Mouse (Mus musculus) adrenal gland, adult (tissue): Measurements from ENCODE around the gene Tmem18.

Experiments
- DNase-seq, 2 experiments: peaks; one replicate each; pipeline ENCODE4 v3.0.0; 2022 to 2023; ENCODE audit warnings: low spot score in 1 of 2; ENCODE audit not compliant: inconsistent age in 2 of 2

Gene Tmem18

DNA sequence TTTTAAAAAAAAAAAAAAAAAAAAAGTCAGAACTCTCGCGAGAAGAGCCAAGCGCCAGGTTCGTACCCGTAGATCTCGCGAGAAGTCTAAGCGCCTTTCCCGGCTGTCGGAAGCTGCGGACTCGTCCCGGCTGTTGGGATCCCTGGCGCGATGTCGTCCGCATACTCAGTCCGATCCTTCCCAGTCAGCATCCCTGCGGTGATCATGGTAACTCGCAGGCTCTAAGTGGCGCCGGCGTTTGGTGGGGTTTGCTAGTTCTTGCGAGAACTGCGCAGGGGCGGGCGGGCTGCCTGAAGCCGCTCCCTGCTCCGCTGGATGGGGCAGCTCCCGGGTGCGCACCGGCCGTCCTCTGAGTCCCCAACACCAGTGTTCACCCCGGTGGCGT lies at the start of gene Tmem18:
TSS of gene Tmem18 (plus strand) at position 71 of the 385 bp plus-strand sequence.
- peak; percentile 87 to 97 for DNase-seq

GRCm38 (mm10) chr12:30557349-30557748 lies 26.9 kb upstream of the Tmem18 start:
- DNase-seq, result no peak

- DNase-seq, result no peak
Observed at GRCm38 (mm10) chr12:30561411-30561810, 22.8 kb upstream of the Tmem18 start.

DNA sequence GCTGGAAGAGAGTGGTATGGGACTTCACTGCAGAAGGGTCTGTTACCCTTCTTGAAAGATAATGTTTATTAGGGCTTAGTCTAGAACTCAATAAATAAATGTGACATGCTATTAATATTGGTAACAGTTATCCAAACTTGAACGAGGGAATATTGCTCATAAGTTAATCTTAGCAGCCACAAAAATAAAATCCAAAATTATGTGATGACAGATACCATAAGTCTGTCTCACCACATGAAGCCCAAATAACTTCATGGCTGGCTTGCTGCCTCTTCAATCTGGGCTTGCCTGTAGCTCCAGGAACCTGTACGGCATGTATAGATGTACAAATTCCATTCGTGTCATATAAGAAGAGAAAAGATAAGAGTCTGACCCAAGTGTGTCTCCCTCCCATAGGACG lies 12.2 kb upstream of the Tmem18 start:
- no peak for DNase-seq

- no peak for DNase-seq
Observed at GRCm38 (mm10) chr12:30575952-30576351, 8.3 kb upstream of the Tmem18 start.

GRCm38 (mm10) chr12:30578019-30578418 lies 6.2 kb upstream of the Tmem18 start:
- peak; percentile 53 to 89 for DNase-seq

GRCm38 (mm10) chr12:30581277-30581676 lies 2.9 kb upstream of the Tmem18 start:
- DNase-seq, result no peak

GRCm38 (mm10) chr12:30583586-30584355 lies 455 bp upstream of the Tmem18 start:
- no peak for DNase-seq

- no peak for DNase-seq
Observed at GRCm38 (mm10) chr12:30584863-30585262, 637 bp downstream of the Tmem18 start.

DNA sequence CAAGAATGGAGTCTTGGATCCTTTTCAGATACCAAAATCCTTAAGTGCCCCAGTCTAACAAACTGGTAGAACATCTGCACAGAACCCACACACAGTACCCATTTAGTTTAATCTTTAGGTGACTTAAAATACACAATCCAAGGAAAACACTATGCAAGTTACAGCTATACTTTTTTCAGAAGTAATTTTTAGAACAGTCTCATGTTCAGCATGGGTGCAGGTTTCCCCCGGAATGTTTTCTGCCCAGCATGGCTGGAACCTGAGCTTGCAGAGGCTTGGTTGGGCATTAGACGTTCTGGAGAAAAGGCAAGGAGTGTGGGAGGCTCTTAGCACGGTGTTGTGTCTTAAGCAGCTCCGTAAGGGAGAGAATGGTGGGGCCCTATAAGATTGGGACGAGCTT lies 7.6 kb downstream of the Tmem18 start:
- no peak for DNase-seq

- DNase-seq, result peak; percentile 54 to 81
Observed at GRCm38 (mm10) chr12:30596818-30597407, 12.7 kb downstream of the Tmem18 start.

- DNase-seq, result no peak
Observed at GRCm38 (mm10) chr12:30598955-30599354, 14.7 kb downstream of the Tmem18 start.

DNA sequence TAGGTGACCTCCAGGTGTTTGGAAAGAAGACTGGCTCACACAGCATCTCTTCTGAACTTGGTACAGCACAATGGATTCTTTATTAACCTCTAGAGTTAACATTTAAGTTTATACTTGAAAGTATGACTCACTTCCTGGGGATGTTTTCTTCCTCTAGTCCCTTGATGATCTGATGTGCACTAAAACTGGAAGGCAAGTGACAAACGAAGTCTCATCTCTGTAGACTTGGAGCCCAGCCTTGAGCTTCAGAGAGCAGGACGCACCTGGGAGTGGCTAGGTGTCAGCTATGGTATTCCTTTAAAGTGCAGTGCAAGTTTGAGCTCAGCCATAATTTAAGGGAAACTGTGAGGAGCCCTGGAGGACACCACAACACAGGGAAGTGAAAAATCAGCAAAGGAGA lies 15.2 kb downstream of the Tmem18 start:
- DNase-seq, result no peak

DNA sequence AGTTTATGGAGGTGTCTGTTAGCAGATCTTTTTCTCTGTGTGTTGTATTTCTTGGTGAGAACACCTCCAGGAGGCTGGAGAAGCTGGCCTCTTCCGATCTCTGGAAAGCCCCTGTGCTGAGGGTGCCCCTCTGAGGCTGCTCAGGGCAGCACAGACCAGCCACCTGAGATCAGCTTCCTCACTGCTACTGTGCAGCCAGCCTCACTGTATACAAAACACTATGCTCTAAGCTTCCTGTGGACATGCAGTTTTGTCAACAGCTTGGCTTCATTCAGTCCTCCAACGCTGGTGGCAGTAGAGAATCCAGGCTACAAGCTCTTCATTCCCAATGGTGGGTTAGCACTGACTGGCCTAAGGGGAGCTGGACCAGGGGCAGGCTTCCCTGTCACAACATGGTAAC lies 15.8 kb downstream of the Tmem18 start:
- no peak for DNase-seq

DNA sequence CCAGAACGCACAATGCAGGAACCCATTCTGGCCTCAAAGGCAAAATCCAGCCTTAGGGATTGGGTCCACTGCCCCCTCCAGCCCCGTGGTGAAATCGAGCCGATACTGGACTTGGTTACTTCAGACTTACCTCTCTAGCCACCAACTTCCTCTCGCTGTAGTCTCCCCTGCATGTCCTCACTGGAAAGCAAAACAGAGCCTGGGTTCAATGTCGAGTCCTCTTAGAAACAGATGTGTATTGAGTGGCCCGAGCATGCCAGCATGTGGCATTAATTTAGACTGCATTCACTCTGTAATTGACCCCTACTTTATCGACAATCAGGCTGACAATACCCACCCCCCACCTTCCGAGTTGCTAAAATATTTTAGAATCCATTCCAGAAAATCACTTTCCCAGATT lies 19.8 kb downstream of the Tmem18 start:
- no peak for DNase-seq

DNA sequence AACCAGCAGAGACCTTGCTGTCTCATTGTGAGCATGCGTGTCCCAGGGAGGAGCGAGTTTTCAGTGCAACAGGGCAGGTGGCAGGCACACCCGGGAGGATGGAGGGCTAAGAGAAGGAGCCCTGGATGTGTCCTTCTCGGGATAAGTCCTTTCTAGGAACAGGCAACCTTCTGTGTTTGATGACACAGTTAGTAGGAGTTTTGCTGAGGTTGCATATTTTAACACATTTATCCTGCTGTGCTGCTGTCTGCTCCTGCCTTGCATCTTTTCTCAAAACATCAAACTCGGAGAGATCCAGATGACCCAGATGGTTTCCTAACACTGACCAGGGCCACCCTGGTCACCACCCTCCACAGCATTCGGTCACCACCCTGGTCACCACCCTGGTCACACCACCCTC lies 20.6 kb downstream of the Tmem18 start:
- no peak for DNase-seq

DNA sequence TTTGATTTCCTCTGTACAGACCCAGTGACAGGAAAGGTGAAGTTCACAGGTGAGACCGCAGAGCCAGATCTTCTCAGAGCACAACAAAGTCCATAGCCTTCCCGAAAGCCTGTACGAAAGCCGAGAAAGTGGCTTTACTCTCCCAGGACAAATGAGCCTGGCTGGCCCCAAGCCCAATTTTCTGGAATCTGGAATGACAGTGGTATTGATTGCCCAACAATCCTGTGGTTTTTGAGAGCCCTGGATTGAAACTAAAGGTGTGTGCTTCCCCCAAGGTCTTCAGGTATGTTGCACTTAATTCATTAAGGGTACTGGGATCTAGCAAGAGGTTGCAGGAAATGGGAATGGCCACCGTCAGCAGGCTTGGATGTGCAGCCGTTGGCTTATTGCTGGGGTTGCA lies 21.7 kb downstream of the Tmem18 start:
- no peak for DNase-seq

DNA sequence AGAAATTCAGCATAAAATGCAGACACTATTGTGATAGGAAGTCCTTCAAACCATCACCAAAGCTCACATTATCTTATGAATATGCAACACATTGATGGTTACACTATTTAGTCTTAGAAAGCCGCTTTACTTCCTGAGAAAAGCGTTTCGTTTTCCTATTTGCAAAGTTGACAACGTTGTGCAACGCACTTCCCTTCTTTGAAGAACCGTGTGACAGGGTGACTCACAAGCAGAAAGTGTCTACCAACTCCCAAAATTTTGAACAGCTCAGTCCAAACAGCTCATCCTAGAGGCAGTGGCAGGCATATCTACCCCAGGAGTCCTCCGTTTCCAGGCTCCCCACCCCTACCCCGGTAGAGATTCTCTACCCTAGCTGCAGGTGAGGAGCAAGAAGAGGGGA lies 22.5 kb downstream of the Tmem18 start:
- DNase-seq, result no peak

- DNase-seq, result no peak
Observed at GRCm38 (mm10) chr12:30618425-30618824, 34.2 kb downstream of the Tmem18 start.

DNA sequence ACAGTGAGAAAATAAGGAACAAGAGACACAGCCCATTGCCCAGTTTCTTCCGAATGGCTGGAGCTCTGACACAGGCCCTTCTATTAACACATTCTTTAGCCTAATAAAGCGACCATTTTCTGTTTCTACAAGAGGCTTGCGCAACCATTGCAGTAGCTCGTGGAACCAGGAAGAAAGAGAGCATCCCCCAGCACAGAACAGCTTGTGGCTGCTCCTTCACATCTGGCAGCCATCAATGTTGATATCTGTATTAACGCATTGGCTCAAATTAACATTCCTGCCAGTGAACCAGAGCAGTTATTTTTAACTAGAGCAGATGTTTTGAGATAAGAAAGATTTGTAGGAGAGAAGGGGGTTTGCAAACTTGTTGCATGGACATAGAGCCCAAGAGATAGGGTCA lies 44.2 kb downstream of the Tmem18 start:
- no peak for DNase-seq

- DNase-seq, result no peak
Observed at GRCm38 (mm10) chr12:30634534-30634933, 50.3 kb downstream of the Tmem18 start.
